Mouse (Mus musculus): ENCODE measurements around the gene Ppp2r5b. TPM values are rescaled to one million over a fixed set of nuclear protein-coding genes. Genes with fewer than 3 reads are reported as not detected.

Gene Ppp2r5b
- total RNA-seq (2021) = 100 to 1,000 TPM; 137 to 146 TPM

GRCm38 (mm10) chr19:6235084-6236052 is at the start of gene Ppp2r5b:
Gene Ppp2r5b, minus strand, starts transcription at chr19:6235872.
- peak; percentile 86 to 91 for DNase-seq (ENCODE audit: extremely low spot score in 1 of 2, low spot score in 1 of 2)

- no peak for DNase-seq (ENCODE audit: extremely low spot score in 1 of 2, low spot score in 1 of 2)
Measured at GRCm38 (mm10) chr19:6285226-6285625, 49.6 kb upstream of the Ppp2r5b start.

- no peak for DNase-seq (ENCODE audit: extremely low spot score in 1 of 2, low spot score in 1 of 2)
Measured at GRCm38 (mm10) chr19:6284502-6284901, 48.8 kb upstream of the Ppp2r5b start.

GRCm38 (mm10) chr19:6283001-6283400 is 47.3 kb upstream of the Ppp2r5b start:
- no peak for DNase-seq (ENCODE audit: extremely low spot score in 1 of 2, low spot score in 1 of 2)

GRCm38 (mm10) chr19:6281122-6282020 is 45.7 kb upstream of the Ppp2r5b start:
- no peak for DNase-seq (ENCODE audit: extremely low spot score in 1 of 2, low spot score in 1 of 2)

GRCm38 (mm10) chr19:6280554-6280953 is 44.9 kb upstream of the Ppp2r5b start:
- DNase-seq (ENCODE audit: extremely low spot score in 1 of 2, low spot score in 1 of 2) = no peak

- no peak for DNase-seq (ENCODE audit: extremely low spot score in 1 of 2, low spot score in 1 of 2)
Measured at GRCm38 (mm10) chr19:6279481-6280144, 43.9 kb upstream of the Ppp2r5b start.

- no peak for DNase-seq (ENCODE audit: extremely low spot score in 1 of 2, low spot score in 1 of 2)
Measured at GRCm38 (mm10) chr19:6278439-6279073, 42.9 kb upstream of the Ppp2r5b start.

- DNase-seq (ENCODE audit: extremely low spot score in 1 of 2, low spot score in 1 of 2) = no peak
Measured at GRCm38 (mm10) chr19:6277661-6278438, 42.2 kb upstream of the Ppp2r5b start.

- peak; percentile 93 to 94 for DNase-seq (ENCODE audit: extremely low spot score in 1 of 2, low spot score in 1 of 2)
Measured at GRCm38 (mm10) chr19:6276426-6277421, 41.1 kb upstream of the Ppp2r5b start, which contains the start of gene Ehd1. Gene Ehd1, plus strand, starts transcription at chr19:6276725.

- DNase-seq (ENCODE audit: extremely low spot score in 1 of 2, low spot score in 1 of 2) = no peak
Measured at GRCm38 (mm10) chr19:6275740-6276389, 40.2 kb upstream of the Ppp2r5b start.

- DNase-seq (ENCODE audit: extremely low spot score in 1 of 2, low spot score in 1 of 2) = no peak
Measured at GRCm38 (mm10) chr19:6273998-6274608, 38.4 kb upstream of the Ppp2r5b start.

- DNase-seq (ENCODE audit: extremely low spot score in 1 of 2, low spot score in 1 of 2) = no peak
Measured at GRCm38 (mm10) chr19:6273592-6273991, 37.9 kb upstream of the Ppp2r5b start.

- DNase-seq (ENCODE audit: extremely low spot score in 1 of 2, low spot score in 1 of 2) = no peak
Measured at GRCm38 (mm10) chr19:6272738-6273137, 37.1 kb upstream of the Ppp2r5b start.

- DNase-seq (ENCODE audit: extremely low spot score in 1 of 2, low spot score in 1 of 2) = no peak
Measured at GRCm38 (mm10) chr19:6272053-6272452, 36.4 kb upstream of the Ppp2r5b start.

- no peak for DNase-seq (ENCODE audit: extremely low spot score in 1 of 2, low spot score in 1 of 2)
Measured at GRCm38 (mm10) chr19:6271206-6271605, 35.5 kb upstream of the Ppp2r5b start.

GRCm38 (mm10) chr19:6270661-6271060 is 35.0 kb upstream of the Ppp2r5b start:
- DNase-seq (ENCODE audit: extremely low spot score in 1 of 2, low spot score in 1 of 2) = no peak
